Mouse (Mus musculus) adrenal gland, adult 18-20 months (tissue): ENCODE measurements around the gene Snrpb2. TPM values are rescaled to one million over a fixed set of nuclear protein-coding genes. Genes with fewer than 3 reads are reported as not detected.

Source experiments
- DNase-seq, 2 experiments: peaks; one replicate each; pipeline ENCODE4 v3.0.0; 2021 to 2022; ENCODE audit warnings: low spot score in 2 of 2
- total RNA-seq, 2 experiments: library from RNA; stranded (reverse); gene quantifications; 1 replicate in 1 of 2; 2 replicates in 1 of 2; pipeline ENCODE4 v1.2.3; 2021

The Snrpb2 gene
- total RNA-seq, 2 experiments from 2014 or later: 38.1 to 38.2 TPM

- DNase-seq: no peak
Observed at GRCm38 (mm10) chr2:143089866-143090265, 27.0 kb downstream of the Snrpb2 start.

DNA sequence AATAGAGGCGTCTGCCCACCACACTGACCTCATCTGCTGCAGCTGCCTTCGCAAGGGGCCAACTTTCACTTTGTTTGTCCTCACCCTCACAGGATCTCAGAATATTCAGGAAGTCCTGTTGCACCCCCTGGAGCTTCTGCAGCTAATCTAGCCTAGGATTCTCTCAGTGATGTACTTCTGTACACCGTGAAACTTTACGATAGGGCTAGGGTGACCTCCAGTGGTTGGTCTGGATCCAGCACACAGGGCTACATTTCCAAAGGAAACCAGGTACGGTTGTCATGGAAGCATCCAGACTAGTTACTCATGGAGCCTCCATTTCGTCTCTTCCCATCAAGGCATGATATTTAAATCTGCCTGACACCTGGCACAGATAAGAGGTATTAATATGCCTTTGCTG, 30.9 kb downstream of the Snrpb2 start:
- peak; percentile 28 to 29 for DNase-seq

DNA sequence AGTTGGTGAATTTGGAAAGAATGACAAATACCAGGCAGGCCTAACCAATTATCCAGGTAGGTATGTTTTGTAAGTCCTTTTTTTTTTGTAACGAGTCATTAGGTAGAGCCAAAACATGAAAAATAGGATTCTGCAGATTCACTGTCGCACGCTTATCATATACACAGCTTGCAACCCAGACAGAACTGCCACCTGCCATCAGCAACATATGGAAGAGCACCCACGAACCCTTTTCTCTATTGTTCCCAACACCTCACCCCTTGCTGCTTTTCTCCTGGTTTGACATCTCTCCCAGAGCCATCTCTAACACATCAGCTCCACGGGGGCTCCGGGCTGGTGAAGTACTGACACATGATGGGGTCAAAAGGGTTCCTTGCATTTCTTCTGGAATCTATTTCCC, 31.9 kb downstream of the Snrpb2 start:
- no peak for DNase-seq

DNA sequence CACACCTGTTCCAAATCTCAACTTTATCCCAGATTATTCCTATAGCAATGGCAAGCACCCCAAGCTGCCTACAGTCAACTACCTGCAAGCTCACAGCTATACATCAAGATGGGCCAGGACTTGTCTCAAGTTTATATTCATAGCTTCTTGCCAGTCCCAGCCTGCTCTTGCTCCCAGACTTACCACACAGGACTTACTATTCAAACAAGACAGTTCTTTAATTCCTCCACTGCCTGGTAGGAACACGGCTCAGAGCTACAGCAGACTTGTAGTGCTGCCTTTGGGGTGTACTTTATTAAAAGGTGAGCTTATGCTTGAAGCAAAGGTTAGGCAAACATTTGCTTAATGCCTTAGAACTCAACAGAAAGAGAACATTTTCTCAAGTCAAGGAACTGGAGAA, 34.3 kb downstream of the Snrpb2 start:
- no peak for DNase-seq

- DNase-seq: no peak
Observed at GRCm38 (mm10) chr2:143113859-143114258, 51.0 kb downstream of the Snrpb2 start.

DNA sequence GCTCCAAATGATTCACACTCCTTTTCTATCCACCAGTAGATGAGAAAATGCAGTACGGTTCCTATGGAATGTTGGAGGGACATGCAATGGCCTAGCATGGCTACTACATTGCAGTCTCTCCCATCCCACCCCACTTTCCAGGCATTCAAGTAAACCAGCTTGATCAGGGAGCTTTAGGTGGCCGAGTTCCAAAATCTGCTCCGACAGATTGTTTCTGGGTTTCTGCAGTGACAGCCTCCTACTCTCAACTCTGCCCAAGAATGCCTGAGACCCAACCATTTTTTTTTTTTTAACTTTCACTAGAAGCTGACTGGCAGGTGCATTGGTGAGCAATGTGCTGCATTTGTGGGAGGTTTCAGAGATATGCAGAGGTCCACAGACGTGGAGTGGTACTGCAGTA, 51.9 kb downstream of the Snrpb2 start:
- DNase-seq: no peak

DNA sequence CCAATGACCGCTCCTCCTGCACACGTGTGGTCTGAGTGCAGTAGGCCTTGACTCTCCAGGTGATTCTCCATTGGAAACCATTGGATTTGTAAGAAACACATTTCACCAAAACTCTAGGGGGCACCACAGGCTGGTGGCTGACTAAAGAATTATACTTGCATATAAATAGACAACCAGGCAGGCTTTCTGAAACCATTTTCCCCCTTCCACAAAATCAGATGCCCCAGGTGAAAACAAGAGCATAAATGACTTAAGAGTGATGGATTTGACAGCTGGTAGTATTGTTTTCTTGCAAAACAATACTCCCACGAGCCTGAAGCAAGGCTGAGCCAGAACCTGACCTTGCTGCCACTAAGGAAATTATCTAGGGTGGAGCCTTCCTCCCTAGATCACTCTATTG, 54.6 kb downstream of the Snrpb2 start:
- DNase-seq: no peak

- DNase-seq: no peak
Observed at GRCm38 (mm10) chr2:143118221-143118620, 55.4 kb downstream of the Snrpb2 start.

Other genes with a start within 250 kb of the Snrpb2 start
- 10 to 100 TPM; 20.9 to 23.9 TPM for gene Kif16b, start 161.5 kb upstream of the Snrpb2 start, total RNA-seq
- not detected for gene Otor, start 15.4 kb downstream of the Snrpb2 start, total RNA-seq